Mouse (Mus musculus): ENCODE measurements around the gene Tdrd5.

DNA sequence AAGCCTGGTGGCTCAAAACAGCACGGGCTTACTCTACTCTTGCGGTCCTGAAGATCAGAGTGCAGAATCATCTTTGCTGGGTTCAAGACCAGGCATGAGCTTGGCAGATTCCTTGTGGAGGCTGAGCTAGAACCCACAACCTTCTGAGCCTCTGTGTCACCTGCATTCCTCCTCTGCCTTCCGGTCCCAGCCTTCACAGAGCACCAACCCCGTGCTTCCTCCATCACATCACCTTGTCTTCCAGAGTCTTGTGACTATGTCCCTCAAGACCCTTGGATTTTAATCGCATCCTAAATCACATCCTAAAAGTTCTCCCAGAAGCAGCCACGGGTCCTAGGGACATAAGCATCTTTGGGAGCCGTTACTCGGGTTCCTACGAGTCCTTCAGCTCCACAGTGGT lies 19.7 kb upstream of the Tdrd5 start:
- TF ChIP-seq CTCF (IDR thresholded peaks at IDR 0.05; ENCODE audit: low read depth) (no peak), EP300 (IDR thresholded peaks at IDR 0.05; ENCODE audit: low read depth) (no peak)
